Mouse (Mus musculus) inflammation-experienced regulatory T-cells, adult 6 months (primary cell): ENCODE measurements around the gene Olfr160. TPM values are rescaled to one million over a fixed set of nuclear protein-coding genes. Genes with fewer than 3 reads are reported as not detected.

ENCODE experiments used
- ATAC-seq: one replicate; pipeline ENCODE4 v1.8.0; 2017
- polyA plus RNA-seq, 3 experiments: library from polyadenylated mRNA; unstranded; fragments of 100-300 nt; shearing (Covaris generic); gene quantifications; one replicate each; pipeline ENCODE4 v1.2.1; 2017

The Olfr160 gene
- not detected for polyA plus RNA-seq

DNA sequence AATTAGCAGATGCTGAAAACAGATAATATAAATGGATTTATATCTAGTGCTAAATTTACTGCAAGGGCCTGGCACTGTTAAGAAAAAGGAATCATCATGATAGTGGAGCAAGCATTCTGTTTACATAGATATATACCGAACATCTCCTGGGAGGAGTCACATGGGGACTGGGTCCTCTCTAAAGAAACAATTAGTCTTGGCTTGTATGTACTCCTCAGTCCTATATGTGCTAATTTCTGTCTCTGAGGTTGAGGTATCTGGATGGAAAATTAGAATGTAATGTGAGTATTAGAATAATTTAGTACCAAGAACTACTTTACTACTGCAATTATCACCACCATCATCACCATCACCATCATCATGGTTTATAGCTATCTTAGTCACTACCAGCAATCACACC lies at the start of gene Olfr160:
Gene Olfr160, minus strand, starts transcription at position 101 of the 400 bp plus-strand sequence.
- ATAC-seq = no peak

- ATAC-seq = no peak
Measured at GRCm38 (mm10) chr9:37762541-37762940, 46.5 kb upstream of the Olfr160 start.

- ATAC-seq = no peak
Measured at GRCm38 (mm10) chr9:37761728-37762127, 45.7 kb upstream of the Olfr160 start.

GRCm38 (mm10) chr9:37752006-37752405 lies 36.0 kb upstream of the Olfr160 start:
- ATAC-seq = no peak

DNA sequence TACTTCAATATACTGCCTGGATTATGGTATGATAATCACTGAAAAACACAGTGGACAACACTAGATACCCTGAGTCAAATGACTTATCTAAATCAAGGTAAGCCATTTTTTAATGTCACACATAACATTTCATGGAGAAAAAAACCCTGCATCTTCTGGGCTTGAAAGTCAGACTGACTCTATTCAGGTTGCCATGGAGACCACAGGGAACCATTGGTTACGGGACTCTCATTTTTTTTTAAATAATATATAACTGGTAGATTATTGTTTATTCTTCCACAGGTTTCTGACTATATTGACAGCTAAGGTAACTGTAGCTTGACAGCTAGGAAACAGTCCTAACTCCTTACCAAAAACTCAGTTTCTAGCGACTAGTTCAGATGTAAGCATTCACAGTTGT lies 35.4 kb upstream of the Olfr160 start:
- no peak for ATAC-seq

DNA sequence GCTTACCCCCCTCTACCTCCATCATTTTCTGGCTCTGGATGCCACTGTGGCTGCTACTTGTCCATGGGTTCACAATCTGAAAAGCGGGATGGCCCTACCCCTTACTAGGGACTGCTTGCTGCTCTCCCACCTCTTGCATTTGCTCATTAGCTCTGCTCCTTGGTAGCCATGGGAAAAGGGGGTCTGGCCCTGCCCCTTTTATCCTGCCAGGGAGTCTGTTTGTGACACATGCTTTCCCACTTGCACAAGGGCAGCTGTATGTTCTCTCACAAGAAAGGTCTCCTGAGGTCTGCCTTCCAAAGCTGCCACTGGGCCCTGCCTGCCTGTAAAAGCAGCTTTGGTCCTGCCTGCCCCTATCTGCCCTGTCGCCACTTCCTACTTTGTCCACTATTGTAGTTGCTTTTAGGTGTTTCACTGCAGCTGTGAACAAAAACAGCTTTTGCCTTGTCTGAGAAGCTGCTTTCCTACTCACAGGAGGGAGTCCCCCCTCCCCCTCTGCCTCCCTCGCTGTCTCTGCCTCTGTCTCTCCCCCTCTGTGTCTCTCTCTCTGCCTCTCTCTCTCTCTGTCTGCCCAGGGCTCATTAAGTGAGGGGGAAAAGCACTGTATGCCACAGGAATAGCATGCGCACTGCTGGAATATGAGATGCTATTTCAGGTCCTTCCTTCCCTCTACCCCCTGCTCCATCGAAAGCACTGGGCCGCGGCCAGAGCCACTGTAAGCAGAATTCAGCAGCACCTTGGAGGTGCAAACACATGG lies 34.4 kb upstream of the Olfr160 start:
- no peak for ATAC-seq

GRCm38 (mm10) chr9:37744806-37745205 lies 28.8 kb upstream of the Olfr160 start, which contains the start of gene Olfr874:
Gene Olfr874 (plus strand): TSS chr9:37745106.
- no peak for ATAC-seq

GRCm38 (mm10) chr9:37734310-37734709 lies 18.3 kb upstream of the Olfr160 start:
- ATAC-seq = no peak

DNA sequence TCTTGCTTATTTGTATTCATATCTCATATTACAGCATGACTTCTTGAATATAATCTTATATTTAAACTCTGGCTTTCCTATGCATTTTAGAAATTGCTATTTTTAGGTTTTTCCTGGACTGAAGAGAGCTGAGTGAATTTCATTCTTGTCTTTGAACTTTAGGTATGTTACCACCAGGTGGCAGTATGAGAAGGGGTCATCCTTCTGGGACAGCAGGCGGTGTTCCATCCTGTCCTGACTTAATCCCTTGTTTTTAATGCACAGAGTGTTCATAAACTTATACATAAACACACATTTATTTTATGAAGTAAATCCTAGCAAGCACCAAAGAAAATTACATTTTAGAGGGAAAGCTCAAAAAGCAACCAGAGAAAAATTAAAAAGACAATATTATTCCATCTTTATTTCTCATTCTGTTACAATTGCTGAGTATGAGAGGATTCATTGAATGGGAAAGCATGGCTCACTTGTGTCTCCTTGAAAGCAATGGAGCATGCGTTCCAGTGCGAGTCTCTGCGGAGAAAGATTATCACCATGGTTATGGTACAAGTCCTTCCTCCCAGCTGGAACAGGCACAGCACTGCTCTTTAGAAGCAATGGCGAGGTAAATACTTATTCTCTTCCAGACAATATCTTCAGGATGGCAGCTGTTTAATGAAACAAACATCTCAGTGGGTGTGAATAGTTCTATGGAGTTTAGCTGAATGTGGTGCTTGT lies 25.9 kb downstream of the Olfr160 start:
- ATAC-seq = no peak

DNA sequence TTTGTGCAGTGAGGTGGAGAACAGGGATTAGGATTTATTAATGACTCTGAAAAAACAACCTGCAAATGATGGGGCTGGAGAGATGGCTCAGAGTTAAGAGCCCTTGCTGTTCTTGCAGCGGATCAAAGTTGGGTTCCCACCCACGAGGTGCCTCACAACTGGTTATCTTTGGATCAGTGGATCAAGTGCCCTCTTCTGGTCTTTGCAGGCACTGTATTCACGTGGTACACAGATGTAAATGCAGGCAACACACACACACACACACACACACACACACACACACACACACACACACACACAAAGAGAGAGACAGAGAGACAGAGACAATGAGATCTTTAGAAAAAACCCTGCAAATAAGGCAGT lies 28.1 kb downstream of the Olfr160 start:
- ATAC-seq = no peak

- ATAC-seq = no peak
Measured at GRCm38 (mm10) chr9:37687288-37687940, 28.6 kb downstream of the Olfr160 start.

DNA sequence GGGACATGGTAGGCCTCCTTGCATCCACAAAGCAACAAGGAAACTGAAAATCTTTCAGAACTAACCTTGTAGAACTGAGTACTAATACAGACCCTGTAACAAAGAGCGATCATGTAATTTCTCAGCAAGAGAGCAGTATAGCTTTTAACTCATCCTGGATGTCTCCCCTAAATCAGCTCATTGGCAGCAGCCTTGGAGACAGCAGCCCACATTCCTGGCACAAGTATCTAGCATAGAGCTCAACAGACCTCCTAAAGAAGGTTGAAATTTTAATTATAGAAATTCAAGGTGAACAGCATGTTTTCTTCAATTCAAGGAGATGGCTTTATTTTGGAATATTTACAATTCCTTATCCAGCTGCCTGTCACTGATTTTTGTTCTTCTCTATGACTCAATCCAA lies 34.9 kb downstream of the Olfr160 start:
- ATAC-seq = no peak

GRCm38 (mm10) chr9:37675287-37675686 lies 40.8 kb downstream of the Olfr160 start:
- no peak for ATAC-seq

DNA sequence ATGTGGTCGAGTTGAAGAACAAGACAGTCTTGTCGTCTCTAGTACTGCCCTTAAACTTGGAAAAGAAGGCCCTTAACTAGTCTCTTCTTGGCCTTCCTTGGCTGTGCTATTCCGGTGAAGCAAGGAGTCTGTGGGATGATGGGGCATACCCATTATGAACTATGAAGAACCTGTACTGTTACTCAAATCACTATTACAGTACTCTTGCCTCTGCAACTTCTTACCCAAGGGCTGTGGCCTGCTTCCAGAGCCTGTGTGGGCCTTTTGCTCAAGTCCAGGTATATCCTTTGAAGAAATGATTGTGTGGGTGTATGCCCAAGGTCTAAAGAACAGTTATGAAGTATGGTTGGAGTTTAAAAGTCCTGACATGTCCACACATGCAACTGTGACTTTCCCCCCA lies 45.8 kb downstream of the Olfr160 start:
- no peak for ATAC-seq

GRCm38 (mm10) chr9:37669678-37670077 lies 46.4 kb downstream of the Olfr160 start:
- no peak for ATAC-seq

GRCm38 (mm10) chr9:37669115-37669514 lies 46.9 kb downstream of the Olfr160 start, which contains the start of gene Panx3:
Gene Panx3 (minus strand): TSS chr9:37669235.
- ATAC-seq = no peak

- no peak for ATAC-seq
Measured at GRCm38 (mm10) chr9:37666045-37666444, 50.0 kb downstream of the Olfr160 start.

DNA sequence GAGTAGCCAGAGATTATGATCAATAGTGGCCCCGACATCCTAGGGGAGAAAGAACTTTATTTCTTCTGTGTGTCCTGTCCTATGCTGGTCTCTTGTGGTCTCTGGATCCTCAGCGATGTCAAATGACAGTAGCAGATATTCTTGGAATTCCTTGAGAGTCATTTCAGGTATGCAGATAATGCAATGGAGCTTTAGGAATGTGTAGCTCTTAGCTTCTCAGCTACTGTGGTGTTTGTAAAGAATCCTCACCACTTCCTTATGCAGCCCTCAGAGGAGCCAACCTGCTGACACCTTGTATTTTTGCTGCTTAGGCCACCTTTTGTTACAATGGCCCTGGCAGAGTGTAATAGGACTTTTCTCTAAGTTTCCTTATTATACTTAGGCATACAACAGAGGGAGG lies 51.4 kb downstream of the Olfr160 start:
- no peak for ATAC-seq

- no peak for ATAC-seq
Measured at GRCm38 (mm10) chr9:37663210-37663609, 52.8 kb downstream of the Olfr160 start.

DNA sequence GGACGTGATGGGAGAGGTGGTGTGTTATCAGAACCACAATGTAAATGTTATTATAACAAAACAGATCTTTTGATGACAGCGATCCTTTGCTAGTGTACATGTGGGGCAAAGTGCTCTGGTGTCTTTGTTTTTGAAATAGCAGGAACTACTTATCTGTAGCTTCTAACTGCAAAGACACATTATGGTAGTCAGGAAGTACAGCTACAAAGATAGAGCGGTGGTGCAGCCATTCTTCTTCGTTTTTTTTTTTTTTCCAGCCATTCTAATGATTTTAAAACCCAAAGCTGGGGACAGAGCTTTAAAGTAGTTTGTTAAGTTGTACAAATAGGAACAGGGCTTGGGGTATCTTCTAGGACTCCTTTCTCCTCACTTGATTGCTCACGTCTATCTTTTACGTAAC lies 56.6 kb downstream of the Olfr160 start:
- ATAC-seq = no peak
